Mouse (Mus musculus): Measurements from ENCODE around the gene Hist1h2bp. TPM values are rescaled to one million over a fixed set of nuclear protein-coding genes. Genes with fewer than 3 reads are reported as not detected.
A peak's percentile ranks its signal among the peaks of the same experiment; 100 is the strongest.
"Not testable (repeated sequence)": the region's sequence is repeated elsewhere in the genome, so short reads cannot be mapped to it uniquely, and the experiment has no call there.

Hist1h2bp gene
- 1.9 and 4.3 TPM in 2 replicates for polyA plus RNA-seq (2014; fragmentation: Nextera tagmentation; extraction: Ambion mirVana)

DNA sequence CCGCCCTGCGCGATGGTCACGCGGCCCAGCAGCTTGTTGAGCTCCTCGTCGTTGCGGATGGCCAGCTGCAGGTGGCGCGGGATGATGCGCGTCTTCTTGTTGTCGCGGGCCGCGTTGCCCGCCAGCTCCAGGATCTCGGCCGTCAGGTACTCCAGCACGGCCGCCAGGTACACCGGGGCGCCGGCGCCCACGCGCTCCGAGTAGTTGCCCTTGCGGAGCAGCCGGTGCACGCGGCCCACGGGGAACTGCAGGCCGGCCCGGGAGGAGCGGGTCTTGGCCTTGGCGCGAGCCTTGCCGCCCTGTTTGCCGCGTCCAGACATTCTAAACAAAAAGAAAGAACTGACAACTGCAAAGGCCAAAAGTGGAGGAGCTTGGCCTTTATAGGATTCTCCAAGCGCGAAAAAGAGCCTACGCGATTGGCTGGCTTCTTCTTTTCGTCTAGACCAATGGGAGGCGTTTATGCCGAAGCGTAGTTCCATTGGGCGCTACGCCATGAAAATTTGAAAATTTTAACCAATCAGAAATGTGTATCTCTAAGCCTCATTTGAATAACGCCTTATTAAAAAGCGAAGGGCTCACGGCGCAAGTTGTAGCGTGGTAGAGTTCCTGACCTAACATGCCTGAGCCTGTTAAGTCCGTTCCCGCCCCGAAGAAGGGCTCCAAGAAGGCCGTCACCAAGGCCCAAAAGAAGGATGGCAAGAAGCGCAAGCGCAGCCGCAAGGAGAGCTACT is at the start of gene Hist1h2bp, which contains the start of gene Hist1h2an:
Gene Hist1h2bp, plus strand, starts transcription at position 563 of the 731 bp plus-strand sequence.
Gene Hist1h2an, minus strand, starts transcription at position 320 of the 731 bp plus-strand sequence.
- not testable (repeated sequence) for H3K27me3 ChIP-seq (ENCODE audit: control insufficient read depth, insufficient read depth, low read length); H3K36me3 ChIP-seq (ENCODE audit: control insufficient read depth, insufficient read depth, low read length); H3K9me3 ChIP-seq (ENCODE audit: control insufficient read depth, low read length)
- peak within 1 kb of the TSS; percentile 59 for H3K9ac ChIP-seq (ENCODE audit: low read depth, low read length)
- ATAC-seq (ENCODE audit: low FRiP score, low TSS enrichment) = peak; percentile 97
- peak within 1 kb of the TSS; percentile 91 for H3K27ac ChIP-seq (ENCODE audit: low read depth, low read length)
- peaks cover 24% of the 10 kb centered on the region; the same call in 1 of the 2 replicates for H3K4me1 ChIP-seq (ENCODE audit: control insufficient read depth, insufficient read depth, low read length)
- H3K4me2 ChIP-seq (replicated peaks; ENCODE audit: low read depth, low read length) = peak within 1 kb of the TSS; percentile 44
- 0% methylated on average over 32 of the region's 63 CpGs for WGBS
- peak within 1 kb of the TSS; percentile 34 for H3K4me3 ChIP-seq (ENCODE audit: low read length)

DNA sequence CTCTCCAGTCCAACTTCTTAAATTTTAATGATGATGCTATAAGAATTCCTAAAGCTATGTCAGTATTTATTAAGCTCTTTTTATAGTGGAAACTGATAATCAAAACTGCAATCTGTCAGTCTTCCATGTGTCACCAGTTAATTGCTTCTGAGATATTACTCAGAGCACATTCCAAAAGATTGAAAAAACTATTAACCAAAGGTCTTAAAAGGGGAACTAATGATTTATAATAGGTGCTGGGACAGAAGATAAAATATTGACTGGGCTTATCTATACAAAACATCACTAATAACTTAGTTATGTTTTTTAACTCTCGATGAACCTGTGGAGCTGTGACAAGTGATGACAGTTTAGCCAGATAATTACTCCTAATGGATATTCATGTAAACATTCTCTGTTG is 42.3 kb upstream of the Hist1h2bp start:
- H3K4me1 ChIP-seq (ENCODE audit: control insufficient read depth, insufficient read depth, low read length) = peaks cover 6% of the 10 kb centered on the region; the same call in 1 of the 2 replicates
- no peak overlapping the region for H3K4me2 ChIP-seq (replicated peaks; ENCODE audit: low read depth, low read length)
- no peaks in the 10 kb centered on the region for H3K27me3 ChIP-seq (ENCODE audit: control insufficient read depth, insufficient read depth, low read length)
- no peak overlapping the region for H3K27ac ChIP-seq (ENCODE audit: low read depth, low read length)
- H3K4me3 ChIP-seq (ENCODE audit: low read length) = no peak overlapping the region
- WGBS = 73% methylated on average over 1 of the region's 1 CpGs
- H3K9ac ChIP-seq (ENCODE audit: low read depth, low read length) = no peak overlapping the region
- no peak for ATAC-seq (ENCODE audit: low FRiP score, low TSS enrichment)
- H3K36me3 ChIP-seq (ENCODE audit: control insufficient read depth, insufficient read depth, low read length) = no peaks in the 10 kb centered on the region
- H3K9me3 ChIP-seq (ENCODE audit: control insufficient read depth, low read length) = no peaks in the 10 kb centered on the region

DNA sequence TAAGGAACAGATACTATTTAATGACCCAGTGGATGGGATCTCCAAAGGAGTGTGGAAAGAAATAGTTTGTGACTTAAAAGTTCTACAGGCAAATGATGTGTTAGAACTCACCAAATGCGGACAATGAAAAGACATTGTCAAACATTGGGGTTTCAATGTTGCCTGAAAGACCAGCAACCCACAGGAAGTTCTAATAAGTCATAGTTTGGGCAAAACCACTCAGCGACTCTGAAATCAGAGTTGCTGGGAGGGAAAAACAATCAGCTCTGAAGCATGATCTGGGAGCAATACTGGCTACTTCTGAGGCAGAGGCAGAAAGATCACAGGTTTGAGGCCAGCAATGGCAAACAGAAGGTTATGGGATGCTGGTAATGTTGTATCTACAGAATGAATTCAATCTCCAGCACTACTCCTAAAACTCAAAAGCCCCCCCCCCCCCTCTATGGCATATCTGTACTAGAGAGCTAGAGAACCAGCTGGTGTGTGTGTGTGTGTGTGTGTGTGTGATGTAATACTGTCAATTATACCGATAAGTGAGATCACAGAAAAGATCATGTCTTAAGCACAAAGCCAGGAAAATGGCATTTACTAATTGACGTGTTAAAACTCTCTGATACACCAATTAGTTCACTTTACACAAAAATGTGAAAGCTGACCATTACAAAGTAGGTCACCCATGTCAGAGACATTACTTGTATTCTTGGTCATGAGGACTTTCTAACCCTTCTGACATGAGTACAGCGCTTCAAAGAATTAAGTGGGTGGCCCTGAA is 37.7 kb upstream of the Hist1h2bp start:
- WGBS = 7% methylated on average over 5 of the region's 5 CpGs
- peak overlapping the region; percentile 96 for H3K27ac ChIP-seq (ENCODE audit: low read depth, low read length)
- peak overlapping the region; percentile 74 for H3K4me2 ChIP-seq (replicated peaks; ENCODE audit: low read depth, low read length)
- peaks cover 16% of the 10 kb centered on the region for H3K4me1 ChIP-seq (ENCODE audit: control insufficient read depth, insufficient read depth, low read length)
- no peaks in the 10 kb centered on the region for H3K36me3 ChIP-seq (ENCODE audit: control insufficient read depth, insufficient read depth, low read length)
- peak overlapping the region; percentile 77 for H3K9ac ChIP-seq (ENCODE audit: low read depth, low read length)
- H3K9me3 ChIP-seq (ENCODE audit: control insufficient read depth, low read length) = no peaks in the 10 kb centered on the region
- ATAC-seq (ENCODE audit: low FRiP score, low TSS enrichment) = no peak
- H3K27me3 ChIP-seq (ENCODE audit: control insufficient read depth, insufficient read depth, low read length) = no peaks in the 10 kb centered on the region
- H3K4me3 ChIP-seq (ENCODE audit: low read length) = peak overlapping the region; percentile 63

DNA sequence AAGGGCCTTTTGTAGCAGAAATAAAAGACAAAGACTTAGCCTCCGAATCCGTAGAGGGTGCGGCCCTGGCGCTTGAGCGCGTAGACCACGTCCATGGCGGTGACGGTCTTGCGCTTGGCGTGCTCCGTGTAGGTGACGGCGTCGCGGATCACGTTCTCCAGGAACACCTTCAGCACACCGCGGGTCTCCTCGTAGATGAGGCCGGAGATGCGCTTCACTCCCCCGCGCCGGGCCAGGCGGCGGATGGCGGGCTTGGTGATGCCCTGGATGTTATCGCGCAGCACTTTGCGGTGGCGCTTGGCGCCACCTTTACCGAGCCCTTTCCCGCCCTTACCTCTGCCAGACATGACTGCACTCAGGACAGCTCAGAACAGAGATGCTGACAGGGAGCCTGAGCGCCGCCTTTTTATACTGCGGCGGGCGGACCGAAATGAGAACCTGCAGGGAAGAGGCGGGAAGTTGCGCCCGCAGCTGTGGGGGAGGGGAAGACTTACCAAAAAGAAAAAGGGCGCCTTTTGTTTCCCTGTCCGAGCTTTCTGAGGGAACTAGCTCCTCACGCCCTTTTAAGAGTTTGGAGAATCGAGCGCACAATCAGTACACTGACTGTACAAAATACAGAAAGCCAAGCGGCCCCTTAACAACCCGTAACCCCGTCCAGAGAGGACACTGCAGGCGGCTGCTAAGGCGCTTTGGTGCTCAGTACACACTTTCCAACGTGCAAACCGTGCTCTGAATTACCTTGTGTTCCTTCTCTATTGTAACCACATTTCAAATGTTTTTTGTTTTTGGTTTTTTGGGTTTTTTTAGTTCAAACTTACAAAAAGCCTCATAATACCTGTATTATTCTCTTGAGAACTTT is 36.9 kb upstream of the Hist1h2bp start, which contains the start of gene Hist1h4k:
Gene Hist1h4k, minus strand, starts transcription at position 347 of the 859 bp plus-strand sequence.
- ATAC-seq (ENCODE audit: low FRiP score, low TSS enrichment) = peak; percentile 89
- H3K9me3 ChIP-seq (ENCODE audit: control insufficient read depth, low read length); H3K27me3 ChIP-seq (ENCODE audit: control insufficient read depth, insufficient read depth, low read length); H3K36me3 ChIP-seq (ENCODE audit: control insufficient read depth, insufficient read depth, low read length): not testable (repeated sequence)
- Histone ChIP-seq H3K4me3 (ENCODE audit: low read length) (peak within 1 kb of the TSS; percentile 63), H3K9ac (ENCODE audit: low read depth, low read length) (peak within 1 kb of the TSS; percentile 77), H3K4me1 (ENCODE audit: control insufficient read depth, insufficient read depth, low read length) (peaks cover 16% of the 10 kb centered on the region), H3K4me2 (replicated peaks; ENCODE audit: low read depth, low read length) (peak within 1 kb of the TSS; percentile 74), H3K27ac (ENCODE audit: low read depth, low read length) (peak within 1 kb of the TSS; percentile 96)
- WGBS = under 1% methylated on average over 43 of the region's 56 CpGs

DNA sequence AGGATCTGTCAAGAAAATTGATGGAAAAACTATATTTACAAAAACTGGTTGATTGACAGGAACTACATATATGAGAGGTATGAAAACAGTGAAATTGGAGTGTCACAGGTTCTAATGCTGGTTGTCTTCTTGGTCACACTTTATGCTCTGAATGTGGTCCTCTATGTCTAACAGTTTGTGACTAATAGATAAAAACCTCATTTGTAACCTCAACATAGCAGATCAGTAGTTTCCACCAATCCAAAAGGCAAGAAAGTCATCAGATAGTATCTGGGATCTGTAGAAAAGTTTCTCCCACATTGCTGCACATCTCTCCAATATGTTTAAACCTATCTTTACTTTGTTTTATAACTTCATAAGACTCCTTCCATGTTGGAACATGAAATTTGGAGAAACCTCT is 35.8 kb upstream of the Hist1h2bp start:
- Histone ChIP-seq H3K27me3 (ENCODE audit: control insufficient read depth, insufficient read depth, low read length) (no peaks in the 10 kb centered on the region), H3K27ac (ENCODE audit: low read depth, low read length) (peak overlapping the region; percentile 55; the same call in 1 of the 2 replicates), H3K9ac (ENCODE audit: low read depth, low read length) (no peak overlapping the region), H3K4me2 (replicated peaks; ENCODE audit: low read depth, low read length) (no peak overlapping the region), H3K36me3 (ENCODE audit: control insufficient read depth, insufficient read depth, low read length) (no peaks in the 10 kb centered on the region), H3K4me3 (ENCODE audit: low read length) (no peak overlapping the region), H3K9me3 (ENCODE audit: control insufficient read depth, low read length) (no peaks in the 10 kb centered on the region), H3K4me1 (ENCODE audit: control insufficient read depth, insufficient read depth, low read length) (peaks cover 16% of the 10 kb centered on the region)
- ATAC-seq (ENCODE audit: low FRiP score, low TSS enrichment) = no peak

DNA sequence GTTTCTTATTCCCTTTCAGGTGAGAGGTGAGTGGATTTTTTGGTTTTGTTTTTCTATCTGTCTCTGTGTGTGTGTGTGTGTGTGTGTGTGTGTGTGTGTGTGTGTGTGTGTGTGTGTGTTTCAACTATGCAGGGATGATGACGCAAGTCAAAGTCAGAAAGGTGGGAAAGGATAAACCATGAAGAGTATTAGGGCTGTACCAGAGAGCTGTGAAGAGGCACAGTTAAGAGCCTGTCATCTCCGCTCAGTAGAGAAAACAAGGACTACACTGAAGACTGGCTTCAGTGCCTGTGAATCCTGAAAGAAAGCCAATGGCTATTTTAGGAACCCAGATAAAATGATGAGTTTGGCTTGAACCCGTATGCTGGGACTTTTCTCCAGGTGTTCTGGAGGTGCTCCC is 35.4 kb upstream of the Hist1h2bp start:
- 66% methylated on average over 3 of the region's 3 CpGs for WGBS
- H3K9me3 ChIP-seq (ENCODE audit: control insufficient read depth, low read length) = no peaks in the 10 kb centered on the region
- no peak overlapping the region for H3K9ac ChIP-seq (ENCODE audit: low read depth, low read length)
- H3K4me2 ChIP-seq (replicated peaks; ENCODE audit: low read depth, low read length) = no peak overlapping the region
- H3K36me3 ChIP-seq (ENCODE audit: control insufficient read depth, insufficient read depth, low read length) = no peaks in the 10 kb centered on the region
- H3K4me1 ChIP-seq (ENCODE audit: control insufficient read depth, insufficient read depth, low read length) = peaks cover 16% of the 10 kb centered on the region
- H3K27ac ChIP-seq (ENCODE audit: low read depth, low read length) = peak overlapping the region; percentile 95
- ATAC-seq (ENCODE audit: low FRiP score, low TSS enrichment) = no peak
- no peak overlapping the region for H3K4me3 ChIP-seq (ENCODE audit: low read length)
- no peaks in the 10 kb centered on the region for H3K27me3 ChIP-seq (ENCODE audit: control insufficient read depth, insufficient read depth, low read length)

DNA sequence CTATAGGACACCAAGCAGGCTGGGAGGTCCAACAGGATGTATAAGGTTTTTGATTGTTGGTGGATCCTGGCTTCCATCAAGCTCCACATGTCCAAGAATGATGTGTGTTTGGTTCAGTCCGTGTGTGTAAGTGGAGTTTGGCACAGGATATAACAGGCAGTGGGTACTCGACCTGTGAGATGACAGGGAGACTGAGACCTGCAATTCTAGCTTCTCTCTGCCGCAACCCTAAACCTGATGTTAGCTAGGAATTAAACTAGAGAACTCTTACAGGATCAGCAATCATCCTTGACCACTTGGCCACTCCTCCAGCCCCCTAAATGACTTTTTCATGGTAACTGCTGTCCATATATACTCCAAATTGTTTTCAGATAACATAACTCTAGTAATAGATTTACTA is 34.9 kb upstream of the Hist1h2bp start:
- Histone ChIP-seq H3K4me1 (ENCODE audit: control insufficient read depth, insufficient read depth, low read length) (peaks cover 16% of the 10 kb centered on the region), H3K9ac (ENCODE audit: low read depth, low read length) (peak overlapping the region; percentile 78; the same call in 1 of the 2 replicates), H3K4me3 (ENCODE audit: low read length) (peak overlapping the region; percentile 43; the same call in 1 of the 2 replicates), H3K27ac (ENCODE audit: low read depth, low read length) (peak overlapping the region; percentile 95), H3K4me2 (replicated peaks; ENCODE audit: low read depth, low read length) (peak overlapping the region; percentile 59), H3K27me3 (ENCODE audit: control insufficient read depth, insufficient read depth, low read length) (no peaks in the 10 kb centered on the region), H3K9me3 (ENCODE audit: control insufficient read depth, low read length) (no peaks in the 10 kb centered on the region), H3K36me3 (ENCODE audit: control insufficient read depth, insufficient read depth, low read length) (no peaks in the 10 kb centered on the region)
- WGBS = 23% methylated on average over 3 of the region's 3 CpGs
- ATAC-seq (ENCODE audit: low FRiP score, low TSS enrichment) = no peak

DNA sequence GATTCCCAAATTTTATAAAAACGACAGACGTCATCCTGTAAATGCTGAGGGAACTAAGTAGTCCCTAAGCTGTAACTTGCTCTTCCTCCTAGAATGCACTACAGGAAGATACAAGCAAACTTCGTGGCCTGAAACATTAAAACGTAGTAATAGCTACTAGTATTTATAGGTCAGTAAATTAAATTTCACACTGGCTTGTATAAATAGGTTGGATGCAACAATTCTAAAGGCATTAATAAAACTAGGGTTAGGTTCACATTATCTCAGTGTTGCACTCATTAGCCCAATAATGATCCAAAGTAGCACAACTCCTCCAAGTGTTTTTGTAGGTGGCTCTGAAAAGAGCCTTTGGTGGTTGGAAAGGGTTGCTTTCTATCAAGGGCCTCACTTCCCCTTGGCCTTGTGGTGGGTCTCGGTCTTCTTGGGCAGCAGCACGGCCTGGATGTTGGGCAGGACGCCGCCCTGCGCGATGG is 34.2 kb upstream of the Hist1h2bp start:
- Histone ChIP-seq H3K4me1 (ENCODE audit: control insufficient read depth, insufficient read depth, low read length) (peaks cover 16% of the 10 kb centered on the region), H3K9me3 (ENCODE audit: control insufficient read depth, low read length) (no peaks in the 10 kb centered on the region), H3K4me2 (replicated peaks; ENCODE audit: low read depth, low read length) (peak overlapping the region; percentile 59), H3K27ac (ENCODE audit: low read depth, low read length) (peak overlapping the region; percentile 95), H3K9ac (ENCODE audit: low read depth, low read length) (peak overlapping the region; percentile 78), H3K4me3 (ENCODE audit: low read length) (peak overlapping the region; percentile 43), H3K27me3 (ENCODE audit: control insufficient read depth, insufficient read depth, low read length) (no peaks in the 10 kb centered on the region), H3K36me3 (ENCODE audit: control insufficient read depth, insufficient read depth, low read length) (no peaks in the 10 kb centered on the region; the same call in 1 of the 2 replicates)
- ATAC-seq (ENCODE audit: low FRiP score, low TSS enrichment) = no peak
- WGBS = 3% methylated on average over 8 of the region's 10 CpGs
